19 mouse cellular contexts compared by ENCODE assay signal in genomic region chr1:90710566-90710965, GRCm38 (mm10).
DNase-seq lines count a peak whose midpoint lies in the region.
"Had no signal": no experiment of that assay in that cellular context is flagged by ENCODE, and none has a peak within 500 bp of the region (broad histone marks: within the 10 kb centered on the region; RNA-seq: fewer than 3 reads in every experiment).

No protein-coding gene starts in this region.

- no peaks in the 10 kb centered on the region for H3K4me1 ChIP-seq in heart, embryonic 10.5 days
- H3K4me1 ChIP-seq: embryonic facial prominence, embryonic 12.5 days; hindbrain, embryonic 12.5 days; midbrain, embryonic 13.5 days; neural tube, embryonic 12.5 days had no signal

- no peaks in the 10 kb centered on the region for H3K36me3 ChIP-seq in heart, embryonic 10.5 days
- H3K36me3 ChIP-seq: embryonic facial prominence, embryonic 12.5 days; hindbrain, embryonic 12.5 days; midbrain, embryonic 13.5 days; neural tube, embryonic 12.5 days had no signal

- no peak overlapping the region for H3K4me3 ChIP-seq in heart, embryonic 10.5 days
- H3K4me3 ChIP-seq: embryonic facial prominence, embryonic 12.5 days; erythroblast, embryonic 14.5 days; hindbrain, embryonic 12.5 days; midbrain, embryonic 13.5 days; neural tube, embryonic 12.5 days had no signal

- WGBS in heart, embryonic 10.5 days = 63% methylated on average over 3 of the region's 3 CpGs

- DNase-seq in heart, adult 18-20 months = peak; percentile 65 to 84
- DNase-seq in heart, embryonic 10.5 days (ENCODE audit: low spot score) = no peak
- DNase-seq in 3T3-L1 (ENCODE audit: low read depth, low spot score) = peak; percentile 72
- peak; percentile 63 for DNase-seq in gastrocnemius, postnatal 25 days
- peak; percentile 12 for DNase-seq in heart, postnatal 4 days
- no peak for DNase-seq in ovary, postnatal 36 days (ENCODE audit: low spot score)
- DNase-seq in adrenal gland, adult 18-20 months (ENCODE audit: low spot score in 2 of 2) = no peak
- DNase-seq: adrenal gland, adult 8-10 months; cerebellum, adult 9-10 months; kidney, adult 18-20 months; kidney, postnatal 10 days; left cerebral cortex, postnatal 4 days; liver; thymus, postnatal 36 days had no signal

- H3K27me3 ChIP-seq in heart, embryonic 10.5 days (ENCODE audit: insufficient read depth, poor library complexity, severe bottlenecking) = no peaks in the 10 kb centered on the region
- H3K27me3 ChIP-seq: embryonic facial prominence, embryonic 12.5 days; midbrain, embryonic 13.5 days; neural tube, embryonic 12.5 days had no signal

- no peaks in the 10 kb centered on the region for H3K9me3 ChIP-seq in heart, embryonic 10.5 days
- H3K9me3 ChIP-seq: embryonic facial prominence, embryonic 12.5 days; midbrain, embryonic 13.5 days had no signal

- H3K27ac ChIP-seq in heart, embryonic 10.5 days = no peak overlapping the region
- H3K27ac ChIP-seq: embryonic facial prominence, embryonic 12.5 days; hindbrain, embryonic 12.5 days; midbrain, embryonic 13.5 days; neural tube, embryonic 12.5 days had no signal

Comparison
In these comparisons a context has a peak if more than half of its experiments do, and no peak if none do; other contexts are left out.
1. DNase-seq: peak in heart, adult 18-20 months (2 of 2), 3T3-L1 (single experiment), gastrocnemius, postnatal 25 days (single experiment) and heart, postnatal 4 days (single experiment); none in heart, embryonic 10.5 days (single experiment), ovary, postnatal 36 days (single experiment) and adrenal gland, adult 18-20 months (0 of 2).